Mouse (Mus musculus) testis, adult 2 months (tissue): Measurements from ENCODE around the gene Ccdc33. TPM values are rescaled to one million over a fixed set of nuclear protein-coding genes. Genes with fewer than 3 reads are reported as not detected.

Experiments used
- H3K27ac ChIP-seq: fragments of 200-500 bp; 2 replicates; pipeline ENCODE4 v1.5.1; 2012; ENCODE audit warnings: low read depth, low read length; ENCODE audit not compliant: control insufficient read depth, insufficient read depth
- H3K27me3 ChIP-seq: fragments of 200-500 bp; 2 replicates; pipeline ENCODE4 v1.6.1; 2012; ENCODE audit warnings: mild to moderate bottlenecking, low read length, moderate library complexity; ENCODE audit not compliant: control insufficient read depth, insufficient read depth
- H3K36me3 ChIP-seq: fragments of 200-500 bp; 2 replicates; pipeline ENCODE4 v1.6.1; 2012; ENCODE audit warnings: mild to moderate bottlenecking, low read length; ENCODE audit not compliant: control insufficient read depth, insufficient read depth
- H3K4me1 ChIP-seq: fragments of 200-500 bp; 2 replicates; pipeline ENCODE4 v1.6.1; 2012; ENCODE audit warnings: low read length; ENCODE audit not compliant: control insufficient read depth, insufficient read depth
- H3K4me3 ChIP-seq: fragments of 200-500 bp; 2 replicates; pipeline ENCODE4 v1.5.1; 2012; ENCODE audit warnings: low read depth, mild to moderate bottlenecking, low read length, moderate library complexity, mixed read lengths; ENCODE audit not compliant: control insufficient read depth
- CTCF ChIP-seq: fragments of 200-500 bp; IDR thresholded peaks from 2 replicates; pipeline ENCODE4 v1.5.1; 2012; ENCODE audit warnings: low read depth, mild to moderate bottlenecking, inconsistent platforms, low read length, moderate library complexity; ENCODE audit not compliant: control insufficient read depth, insufficient read depth, insufficient replicate concordance
- POLR2A ChIP-seq: fragments of 200-500 bp; IDR thresholded peaks from 2 replicates; pipeline ENCODE4 v1.6.1; 2012; ENCODE audit warnings: low read depth, mild to moderate bottlenecking, inconsistent platforms, low read length, moderate library complexity; ENCODE audit not compliant: control insufficient read depth
- polyA plus RNA-seq: library from polyadenylated mRNA; depleted of rRNA; stranded (reverse); fragments of >200 nt; gene quantifications from 2 replicates; pipeline ENCODE4 v1.2.3, GENCODE M21; 2012

Ccdc33 gene
- polyA plus RNA-seq, 1 experiment, result 97.2 TPM

GRCm38 (mm10) chr9:58047061-58047460 is 71.6 kb downstream of the Ccdc33 start:
- TF ChIP-seq CTCF (no peak), POLR2A (no peak)
- Histone ChIP-seq H3K27me3 (no peaks in the 10 kb centered on the region), H3K27ac (no peak overlapping the region), H3K4me3 (no peak overlapping the region), H3K4me1 (peaks cover 5% of the 10 kb centered on the region), H3K36me3 (no peaks in the 10 kb centered on the region)

DNA sequence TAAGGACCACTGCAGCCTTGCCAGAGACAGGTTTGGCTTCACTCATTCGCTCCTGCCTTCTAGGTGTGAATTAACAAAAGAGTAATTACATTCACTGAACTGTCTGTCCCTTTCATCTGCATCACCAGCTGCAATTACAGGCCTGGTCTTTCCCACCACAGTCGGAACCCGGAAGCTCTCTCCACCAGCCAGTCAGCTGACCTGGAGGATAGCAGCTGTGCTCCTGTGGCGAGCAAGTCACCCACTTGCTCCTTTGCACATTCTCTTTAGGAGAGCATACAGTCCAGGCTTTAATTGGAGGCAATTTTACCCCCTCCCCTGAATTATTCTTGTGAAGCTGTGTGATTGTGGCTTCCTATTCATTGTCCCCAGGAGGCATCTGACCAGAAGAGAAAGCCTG is 73.0 kb downstream of the Ccdc33 start:
- H3K27me3 ChIP-seq, result no peaks in the 10 kb centered on the region
- no peak overlapping the region for H3K4me3 ChIP-seq
- no peaks in the 10 kb centered on the region for H3K36me3 ChIP-seq
- TF ChIP-seq POLR2A (no peak), CTCF (no peak)
- H3K4me1 ChIP-seq, result peaks cover 9% of the 10 kb centered on the region
- no peak overlapping the region for H3K27ac ChIP-seq

- no peak overlapping the region for H3K27ac ChIP-seq
- H3K4me1 ChIP-seq, result peaks cover 9% of the 10 kb centered on the region
- H3K4me3 ChIP-seq, result no peak overlapping the region
- H3K27me3 ChIP-seq, result no peaks in the 10 kb centered on the region
- TF ChIP-seq POLR2A, result no peak
- TF ChIP-seq CTCF, result no peak
- no peaks in the 10 kb centered on the region for H3K36me3 ChIP-seq
Measured at GRCm38 (mm10) chr9:58044828-58045227, 73.8 kb downstream of the Ccdc33 start.

- TF ChIP-seq POLR2A (no peak), CTCF (no peak)
- H3K27me3 ChIP-seq, result no peaks in the 10 kb centered on the region
- no peak overlapping the region for H3K27ac ChIP-seq
- H3K4me1 ChIP-seq, result peaks cover 9% of the 10 kb centered on the region
- no peaks in the 10 kb centered on the region for H3K36me3 ChIP-seq
- no peak overlapping the region for H3K4me3 ChIP-seq
Measured at GRCm38 (mm10) chr9:58043496-58044017, 75.1 kb downstream of the Ccdc33 start.

- no peak overlapping the region for H3K27ac ChIP-seq
- no peaks in the 10 kb centered on the region for H3K27me3 ChIP-seq
- H3K36me3 ChIP-seq, result no peaks in the 10 kb centered on the region
- no peak overlapping the region for H3K4me3 ChIP-seq
- H3K4me1 ChIP-seq, result peaks cover 12% of the 10 kb centered on the region
- TF ChIP-seq CTCF, result no peak
- TF ChIP-seq POLR2A, result no peak
Measured at GRCm38 (mm10) chr9:58042391-58042790, 76.2 kb downstream of the Ccdc33 start.

DNA sequence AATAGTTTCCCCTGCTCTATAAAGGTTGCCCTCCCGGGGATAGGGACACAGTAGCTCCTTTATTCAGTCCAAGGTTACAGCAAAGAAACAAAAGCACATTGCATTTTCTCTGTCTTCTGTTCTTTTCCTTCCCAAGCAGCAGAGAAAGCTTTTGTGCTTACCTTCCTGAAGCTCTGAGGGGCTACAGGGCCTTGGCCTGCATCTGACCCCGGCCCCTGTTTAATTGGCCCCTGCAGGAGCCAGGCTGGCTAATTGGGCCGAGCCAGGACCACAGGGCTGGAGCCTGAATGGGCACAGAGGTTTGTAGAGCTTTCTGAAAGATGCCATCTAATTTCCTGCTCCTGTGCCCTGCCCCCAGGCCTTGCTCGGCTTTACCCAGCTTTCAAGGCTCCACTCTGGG is 77.6 kb downstream of the Ccdc33 start:
- H3K27me3 ChIP-seq, result no peaks in the 10 kb centered on the region
- H3K36me3 ChIP-seq, result no peaks in the 10 kb centered on the region
- TF ChIP-seq CTCF (no peak), POLR2A (no peak)
- H3K27ac ChIP-seq, result no peak overlapping the region
- peaks cover 12% of the 10 kb centered on the region for H3K4me1 ChIP-seq
- no peak overlapping the region for H3K4me3 ChIP-seq

GRCm38 (mm10) chr9:58038500-58039168 is 80.0 kb downstream of the Ccdc33 start:
- TF ChIP-seq CTCF, result peak; percentile 85; the same call in 1 of the 2 replicates
- no peak for TF ChIP-seq POLR2A
- Histone ChIP-seq H3K27me3 (no peaks in the 10 kb centered on the region), H3K4me3 (no peak overlapping the region; the same call in 1 of the 2 replicates), H3K27ac (no peak overlapping the region), H3K4me1 (peaks cover 12% of the 10 kb centered on the region), H3K36me3 (no peaks in the 10 kb centered on the region)

DNA sequence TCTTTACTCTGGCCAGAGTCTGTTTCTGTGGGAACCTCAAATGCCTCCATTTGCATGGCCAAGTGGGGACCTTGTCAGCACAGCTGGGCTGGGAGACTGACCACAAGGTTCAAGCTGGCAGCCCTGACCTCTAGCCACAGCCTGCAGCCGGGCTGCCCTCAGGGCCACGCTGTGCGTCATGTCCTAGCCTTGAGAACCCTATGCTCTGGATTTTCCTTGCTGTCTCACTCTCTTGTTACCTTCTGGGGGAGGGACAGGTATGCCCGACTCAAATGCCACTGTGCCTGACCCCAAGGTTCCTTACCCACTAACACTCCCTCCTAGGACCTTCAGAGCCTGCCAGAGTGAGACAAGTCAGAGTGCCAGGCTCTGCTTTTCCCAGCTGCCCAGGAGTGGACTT is 81.7 kb downstream of the Ccdc33 start:
- H3K27me3 ChIP-seq, result no peaks in the 10 kb centered on the region

More for the DNA sequence above, 81.7 kb downstream of the Ccdc33 start:
- no peaks in the 10 kb centered on the region for H3K36me3 ChIP-seq
- H3K27ac ChIP-seq, result no peak overlapping the region
- H3K4me3 ChIP-seq, result no peak overlapping the region
- TF ChIP-seq CTCF (no peak), POLR2A (no peak)
- peaks cover 6% of the 10 kb centered on the region; the same call in 1 of the 2 replicates for H3K4me1 ChIP-seq
